Mouse (Mus musculus): ENCODE data around the gene Dbp.

Dbp gene

DNA sequence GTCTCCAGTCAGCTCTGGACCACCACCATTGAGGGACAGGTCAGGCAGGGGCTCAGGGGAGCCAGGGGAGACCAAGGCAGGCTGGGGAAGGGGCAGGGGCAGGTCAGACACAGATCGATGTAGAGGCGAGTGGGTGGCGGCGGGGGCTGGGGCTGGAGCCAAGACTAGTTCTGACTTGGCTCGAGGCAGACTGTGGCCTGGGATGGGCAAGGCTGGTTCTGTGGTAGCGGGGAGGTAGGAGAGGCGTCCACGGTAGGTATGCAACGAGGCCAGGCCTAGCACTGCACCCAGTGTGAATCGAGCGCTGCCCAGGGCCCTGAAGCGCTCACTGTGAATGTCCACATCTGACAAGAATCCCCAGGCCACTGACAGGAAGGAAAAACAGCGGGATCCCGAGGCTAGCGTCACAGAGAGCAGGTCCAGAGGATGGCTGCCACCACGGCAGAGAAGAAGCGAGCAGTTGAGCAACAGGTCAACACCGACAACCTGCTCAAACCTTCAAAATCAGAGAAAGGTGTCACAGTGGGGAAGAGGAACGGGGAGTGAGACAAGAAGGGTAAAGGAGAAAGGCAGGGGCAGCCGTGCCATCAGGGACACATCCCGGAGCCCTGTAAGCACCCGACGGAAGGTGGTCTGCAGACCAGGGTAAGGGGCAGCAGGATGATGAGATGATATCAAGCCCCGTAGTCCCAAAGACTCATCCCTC is 6.6 kb downstream of the Dbp start:
- no peak for DNase-seq (ENCODE audit: low spot score in 2 of 2)

- DNase-seq (ENCODE audit: low spot score in 2 of 2), result no peak
These were observed 7.3 kb downstream of the Dbp start for GRCm38 (mm10) chr7:45712022-45712757.

- no peak for DNase-seq (ENCODE audit: low spot score in 2 of 2)
These were observed 8.5 kb downstream of the Dbp start for GRCm38 (mm10) chr7:45713396-45713795.

DNA sequence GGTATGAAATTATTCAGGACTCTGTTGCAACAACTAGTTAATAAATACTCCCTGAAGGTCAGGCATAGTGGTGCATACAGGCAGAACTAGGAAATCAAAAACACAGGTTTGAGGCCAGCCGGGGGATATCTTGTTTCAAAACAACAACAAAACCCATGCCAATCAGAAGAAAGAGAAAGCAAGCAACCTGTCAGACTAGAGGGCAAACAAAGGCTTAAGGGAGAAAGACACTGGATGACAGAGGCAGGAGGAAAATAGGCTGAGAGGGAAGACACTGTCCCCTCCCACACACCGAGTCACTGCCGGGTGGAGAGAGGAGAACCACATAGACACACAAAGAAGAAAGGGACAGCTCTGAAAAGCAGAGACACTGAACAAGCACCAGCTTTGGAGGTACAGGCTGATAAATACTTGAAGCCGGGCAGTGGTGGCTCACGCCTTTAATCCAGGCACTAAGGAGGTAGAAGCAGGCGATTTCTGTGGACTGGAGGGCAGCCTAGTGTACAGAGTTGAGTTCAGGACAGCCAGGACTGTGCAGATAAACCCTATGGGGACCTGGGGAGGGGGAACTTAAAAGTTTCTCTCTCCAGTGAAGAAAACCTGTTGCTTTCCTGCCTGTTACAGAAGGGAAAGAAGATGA is 9.1 kb downstream of the Dbp start:
- DNase-seq (ENCODE audit: low spot score in 2 of 2), result no peak

- no peak for DNase-seq (ENCODE audit: low spot score in 2 of 2)
These were observed 9.8 kb downstream of the Dbp start for GRCm38 (mm10) chr7:45714630-45715089.

GRCm38 (mm10) chr7:45715090-45715708 is 10.3 kb downstream of the Dbp start, which contains the start of gene Rpl18:
Gene Rpl18 (plus strand): TSS chr7:45715457.
- DNase-seq (ENCODE audit: low spot score in 2 of 2), result peak; percentile 98

- no peak for DNase-seq (ENCODE audit: low spot score in 2 of 2)
These were observed 11.0 kb downstream of the Dbp start for GRCm38 (mm10) chr7:45715741-45716459.

DNA sequence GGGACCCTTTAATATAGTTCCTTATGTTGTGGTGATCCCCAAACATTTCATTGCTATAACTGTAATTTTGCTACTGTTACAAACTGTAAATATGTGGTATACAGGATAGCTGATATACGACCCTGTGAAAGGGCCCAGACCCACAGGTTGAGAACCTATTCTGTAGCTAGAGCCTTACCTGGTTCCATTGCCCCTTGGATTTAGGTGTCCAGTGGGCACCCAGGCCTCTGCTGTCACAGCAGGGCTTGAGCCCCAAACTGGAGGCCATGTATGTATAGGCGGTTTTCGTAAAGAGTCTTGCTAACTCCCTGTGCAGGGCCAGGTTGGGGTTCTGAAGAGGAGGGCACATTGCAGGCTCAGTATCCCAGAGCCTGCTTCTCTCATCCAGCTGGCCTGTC is 11.6 kb downstream of the Dbp start:
- DNase-seq (ENCODE audit: low spot score in 2 of 2), result no peak

DNA sequence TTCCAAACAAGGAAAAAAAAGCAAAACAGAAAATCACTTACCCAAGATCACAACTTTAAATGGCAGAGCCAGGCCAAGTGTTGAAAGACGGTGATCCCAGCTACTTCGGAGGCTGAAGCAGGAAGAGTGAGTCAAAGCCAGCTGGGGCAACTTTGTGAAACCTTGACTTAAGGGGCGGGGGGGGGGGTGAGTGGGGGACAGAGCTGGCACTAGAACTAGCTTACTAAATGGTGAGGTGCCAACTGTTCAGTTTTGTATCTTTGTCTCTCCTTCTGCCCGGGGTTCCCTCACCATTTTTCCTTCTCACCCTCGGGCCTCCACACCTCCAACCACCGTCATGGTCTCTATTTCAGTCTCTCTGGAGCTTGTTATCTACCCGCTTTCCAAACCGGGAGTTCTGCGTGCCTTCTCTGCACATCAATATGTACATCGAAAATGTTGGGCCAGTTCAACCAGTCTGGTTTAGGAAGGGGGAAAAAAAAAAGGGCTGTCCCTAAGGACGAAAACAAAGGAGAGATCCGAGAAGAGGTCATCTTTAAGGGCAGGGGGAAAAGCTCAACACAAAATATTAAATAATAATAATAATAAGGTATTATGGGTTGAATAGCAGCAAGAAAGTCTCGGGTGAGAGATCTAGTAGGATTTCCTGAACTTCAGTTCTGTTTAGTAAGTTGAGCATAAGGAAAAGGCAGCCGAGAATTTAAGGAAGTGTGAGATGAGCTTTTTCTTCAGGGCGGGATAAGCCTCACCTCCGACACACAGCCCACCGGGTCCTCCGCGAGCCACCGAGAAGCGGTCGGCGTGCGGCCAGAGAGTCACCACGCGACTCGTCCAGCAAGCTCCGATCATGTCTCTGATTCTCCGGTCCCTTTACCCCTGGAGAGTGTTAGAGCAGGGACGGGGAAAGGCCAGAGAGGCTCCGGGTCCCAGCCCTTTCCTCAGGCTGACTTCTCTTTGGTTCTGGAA is 12.3 kb downstream of the Dbp start:
- DNase-seq (ENCODE audit: low spot score in 2 of 2), result no peak

GRCm38 (mm10) chr7:45717918-45718297 is 13.0 kb downstream of the Dbp start, which contains the start of gene Sphk2:
Gene Sphk2 (minus strand): TSS chr7:45718002.
- DNase-seq (ENCODE audit: low spot score in 2 of 2), result peak; percentile 99 to 100

DNA sequence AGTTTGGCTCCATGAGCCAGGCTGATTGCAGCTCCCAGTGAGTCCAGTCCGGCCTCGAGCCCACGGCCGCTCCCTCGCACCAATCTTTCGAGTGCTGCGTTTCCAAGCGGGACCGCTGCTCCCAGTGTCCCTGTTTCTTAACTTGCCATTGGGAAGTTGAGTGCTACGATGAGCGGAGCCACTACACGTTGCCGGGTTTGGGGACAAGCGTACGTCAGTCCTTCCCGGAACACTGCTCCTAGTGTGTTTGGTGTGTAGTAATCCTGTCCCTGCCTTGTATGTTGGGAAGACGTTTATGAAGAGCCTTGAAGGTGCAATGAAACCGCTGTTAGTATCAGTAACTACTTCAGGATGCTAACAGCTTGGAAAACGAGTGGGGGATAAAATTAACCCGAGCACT is 13.4 kb downstream of the Dbp start:
- no peak for DNase-seq (ENCODE audit: low spot score in 2 of 2)

GRCm38 (mm10) chr7:45719180-45719579 is 14.3 kb downstream of the Dbp start:
- no peak for DNase-seq (ENCODE audit: low spot score in 2 of 2)

DNA sequence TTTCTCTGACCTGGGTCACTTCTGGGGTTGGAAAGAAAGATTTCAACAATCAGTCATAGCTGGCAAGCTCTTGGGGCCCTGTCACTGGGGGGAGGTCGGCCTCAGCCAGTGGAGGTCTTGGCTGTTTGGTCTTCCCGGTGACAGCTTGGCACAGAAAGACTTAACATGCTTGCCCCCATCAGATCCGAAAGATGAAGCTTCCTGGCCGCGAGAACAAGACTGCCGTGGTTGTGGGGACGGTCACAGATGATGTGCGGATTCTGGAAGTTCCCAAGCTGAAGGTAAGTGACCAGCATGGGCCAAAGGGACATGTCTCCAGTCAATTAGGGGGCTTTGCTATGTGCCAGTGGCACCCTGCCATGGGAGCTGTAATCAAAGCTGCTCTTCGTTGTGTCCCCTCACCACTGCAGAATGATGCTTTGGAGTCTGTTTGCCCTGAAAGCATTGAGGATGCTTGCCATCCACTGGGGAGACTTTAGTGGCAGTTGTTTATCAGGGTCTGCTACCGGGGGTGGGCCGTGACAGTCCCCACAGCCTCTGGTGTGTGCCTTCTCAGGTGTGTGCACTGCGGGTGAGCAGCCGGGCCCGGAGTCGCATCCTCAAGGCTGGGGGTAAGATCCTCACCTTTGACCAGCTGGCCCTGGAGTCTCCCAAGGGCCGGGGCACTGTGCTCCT is 15.0 kb downstream of the Dbp start:
- no peak for DNase-seq (ENCODE audit: low spot score in 2 of 2)

DNA sequence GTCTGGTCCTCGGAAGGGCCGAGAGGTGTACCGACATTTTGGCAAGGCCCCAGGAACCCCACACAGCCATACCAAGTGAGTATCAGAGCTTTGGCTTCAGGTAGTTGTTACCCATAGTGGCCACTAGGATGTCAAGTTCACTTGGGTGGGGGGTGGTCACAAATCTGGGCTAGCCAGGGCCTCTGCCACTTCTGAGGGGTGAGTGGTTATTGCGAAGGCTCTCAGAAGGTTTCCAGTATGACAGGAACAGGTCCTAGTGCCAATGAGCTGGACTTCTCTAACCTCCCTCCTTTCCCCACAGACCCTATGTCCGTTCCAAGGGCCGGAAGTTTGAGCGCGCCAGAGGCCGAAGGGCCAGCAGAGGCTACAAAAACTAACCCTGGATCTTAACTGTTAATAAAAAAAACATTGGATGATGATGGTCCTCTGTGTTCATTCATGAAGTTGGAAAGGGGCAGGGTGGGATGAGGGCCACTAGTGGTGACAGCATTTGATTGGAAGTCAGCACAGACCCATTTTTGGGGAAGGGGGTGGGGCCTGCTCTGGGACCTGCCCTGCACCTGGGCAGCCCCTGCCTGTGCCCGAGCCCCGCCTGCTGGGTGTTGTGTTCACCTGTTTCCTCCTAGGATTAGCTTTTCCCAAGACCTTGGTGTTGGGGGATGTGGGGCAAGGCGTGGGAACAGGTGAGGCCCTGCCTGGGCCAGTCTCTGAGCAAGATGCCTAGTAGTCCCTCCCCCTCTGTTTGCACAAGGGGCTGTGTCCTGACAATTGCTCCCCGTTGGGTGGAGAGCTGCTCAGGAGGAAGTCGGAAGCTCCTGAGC is 15.7 kb downstream of the Dbp start, which contains the start of gene Fam83e:
Gene Fam83e (plus strand): TSS at position 800 of the 821 bp plus-strand sequence.
- DNase-seq (ENCODE audit: low spot score in 2 of 2), result no peak

DNA sequence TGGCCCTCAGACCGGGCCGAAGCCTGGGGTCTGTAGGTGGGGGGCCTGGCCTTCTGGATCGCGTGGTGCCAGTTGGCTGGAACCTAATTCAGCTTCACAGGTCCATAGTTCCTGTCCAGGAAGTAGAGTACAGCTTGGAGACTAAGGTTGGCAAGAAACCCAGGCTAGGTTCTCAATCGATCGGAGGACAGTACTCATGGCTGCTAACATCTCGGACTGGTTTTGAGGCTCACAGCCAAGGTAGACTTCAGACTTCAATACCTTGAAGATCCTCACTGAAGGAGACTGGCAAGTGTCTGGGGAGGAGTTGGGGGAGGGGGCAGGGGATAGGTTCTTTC is 16.3 kb downstream of the Dbp start:
- DNase-seq (ENCODE audit: low spot score in 2 of 2), result no peak

- no peak for DNase-seq (ENCODE audit: low spot score in 2 of 2)
These were observed 16.9 kb downstream of the Dbp start for GRCm38 (mm10) chr7:45721642-45722347.

DNA sequence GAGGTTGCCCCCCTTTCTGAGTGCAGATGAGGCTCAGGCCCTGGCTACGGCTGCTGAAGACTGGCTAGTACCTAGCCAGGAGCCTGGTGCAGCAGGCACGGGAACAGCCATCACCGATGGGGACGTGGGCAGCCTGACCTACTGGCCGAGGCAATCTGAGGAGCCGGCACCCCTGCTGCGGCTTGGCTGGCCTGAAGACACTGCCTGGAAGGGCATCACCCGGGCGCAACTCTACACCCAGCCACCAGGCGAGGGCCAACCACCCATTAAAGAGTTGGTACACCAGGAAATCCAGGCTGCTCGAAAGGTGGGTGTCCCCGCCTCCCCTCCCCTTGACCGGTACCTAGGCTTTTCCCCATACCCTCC is 17.4 kb downstream of the Dbp start:
- DNase-seq (ENCODE audit: low spot score in 2 of 2), result no peak

DNA sequence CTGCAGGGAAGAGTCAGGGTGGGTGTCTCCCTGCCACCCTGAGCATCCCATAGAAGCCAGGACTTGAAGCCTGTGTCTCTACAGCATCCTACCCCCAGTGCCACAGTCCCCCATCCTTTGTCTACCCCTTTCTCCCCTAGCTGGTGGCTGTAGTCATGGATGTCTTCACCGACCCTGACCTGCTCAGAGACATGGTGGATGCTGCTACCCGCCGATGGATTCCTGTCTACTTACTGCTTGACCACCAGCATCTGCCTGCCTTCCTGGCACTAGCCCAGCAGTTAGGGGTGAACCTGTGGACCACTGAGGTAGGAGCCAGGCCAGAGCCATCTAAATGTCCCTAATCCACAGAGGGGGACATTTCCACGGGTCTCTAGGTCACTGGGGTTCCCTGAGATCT is 18.4 kb downstream of the Dbp start:
- DNase-seq (ENCODE audit: low spot score in 2 of 2), result no peak
